Mouse (Mus musculus) natural killer cell, adult 2 months (primary cell): Measurements from ENCODE around the gene Ifngr2.

Experiments
- DNase-seq, 2 experiments: peaks; one replicate each; pipeline ENCODE4 v3.0.0; 2022; ENCODE audit warnings: low spot score in 2 of 2

Gene Ifngr2

GRCm38 (mm10) chr16:91536372-91536771 lies 10.5 kb upstream of the Ifngr2 start:
- DNase-seq: no peak

DNA sequence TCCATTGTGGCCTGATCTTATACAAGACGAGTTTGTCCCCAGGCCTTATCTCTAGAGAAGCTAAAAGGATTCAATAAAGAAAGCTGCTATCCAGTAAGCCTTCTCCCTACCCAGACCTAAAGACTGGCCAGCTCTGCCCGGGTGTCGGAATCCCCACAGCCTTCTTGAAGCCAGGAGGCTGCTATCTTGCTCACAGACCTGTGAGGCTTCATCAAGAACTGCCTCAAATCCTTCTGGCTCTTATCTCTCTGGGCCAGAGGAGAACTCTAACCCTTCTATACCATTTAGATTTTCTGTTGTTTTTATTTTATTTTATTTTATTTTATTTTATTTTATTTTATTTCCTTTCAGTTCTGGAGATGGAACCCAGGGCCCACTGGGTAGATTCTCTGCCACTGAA lies 9.8 kb upstream of the Ifngr2 start:
- DNase-seq: no peak

DNA sequence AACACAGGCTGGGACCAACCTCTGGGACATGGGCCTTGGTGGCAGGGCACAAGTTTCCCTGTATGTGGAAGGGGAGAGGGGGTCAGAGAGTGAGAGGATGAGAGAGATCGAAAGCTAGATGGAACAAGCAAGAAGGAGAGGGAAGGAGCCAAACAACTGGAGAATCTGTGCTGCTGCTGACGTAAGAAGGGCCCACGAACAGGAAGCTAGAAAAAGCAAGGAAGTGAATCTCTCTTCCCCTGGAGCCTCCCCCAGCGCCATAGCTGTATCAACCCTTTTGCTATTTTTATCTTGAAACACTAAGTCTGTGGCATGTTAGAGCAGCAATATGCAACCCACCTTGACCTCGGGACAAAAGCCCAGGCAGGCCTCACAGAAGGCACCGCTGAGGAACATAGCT lies 8.8 kb upstream of the Ifngr2 start:
- DNase-seq: no peak

DNA sequence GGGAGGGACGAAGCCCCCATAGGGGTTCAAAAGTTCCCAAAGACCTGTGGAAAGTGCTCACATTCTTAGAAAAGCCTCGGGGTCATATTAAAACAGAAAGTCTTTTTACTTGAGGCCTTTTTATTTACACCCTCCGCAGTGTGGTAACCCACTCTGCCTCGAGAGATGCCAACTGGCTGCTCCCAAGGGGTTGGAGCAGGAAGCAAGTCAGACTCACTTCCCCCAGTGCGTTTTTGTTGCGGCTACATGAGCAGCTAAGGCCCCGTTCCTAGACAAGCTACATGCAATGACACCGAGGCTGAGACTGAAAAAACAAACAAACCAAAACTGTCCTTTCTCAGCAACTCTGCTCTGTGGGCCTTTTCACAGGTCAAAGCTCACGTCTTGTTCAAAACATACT lies 8.4 kb upstream of the Ifngr2 start:
- DNase-seq: peak in 1 of 2 experiments; percentile 58

DNA sequence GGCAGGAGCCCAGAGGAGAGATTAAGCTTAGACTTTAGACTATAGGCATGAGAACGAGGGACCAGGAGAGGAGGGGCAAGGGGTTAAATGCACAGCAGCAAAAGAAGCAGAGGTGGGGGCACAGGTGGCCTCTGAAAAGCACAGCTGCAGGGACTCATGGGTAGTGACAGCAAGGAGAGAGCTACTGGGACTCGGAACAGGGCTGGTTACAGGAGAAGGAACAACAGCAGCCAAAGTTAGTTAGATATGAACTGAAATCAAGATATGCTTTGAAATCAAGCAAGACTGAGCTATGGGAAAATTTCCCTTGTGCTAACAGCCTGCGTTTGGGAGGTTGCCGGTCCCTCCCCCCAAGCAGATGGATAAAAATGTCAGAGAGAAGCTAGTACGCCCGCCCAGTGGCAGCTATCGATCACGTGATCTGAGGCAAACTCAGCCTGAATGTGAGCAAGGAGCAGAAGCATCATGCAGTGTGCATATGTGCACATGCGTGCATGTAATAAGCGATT lies 5.2 kb upstream of the Ifngr2 start:
- DNase-seq: no peak

DNA sequence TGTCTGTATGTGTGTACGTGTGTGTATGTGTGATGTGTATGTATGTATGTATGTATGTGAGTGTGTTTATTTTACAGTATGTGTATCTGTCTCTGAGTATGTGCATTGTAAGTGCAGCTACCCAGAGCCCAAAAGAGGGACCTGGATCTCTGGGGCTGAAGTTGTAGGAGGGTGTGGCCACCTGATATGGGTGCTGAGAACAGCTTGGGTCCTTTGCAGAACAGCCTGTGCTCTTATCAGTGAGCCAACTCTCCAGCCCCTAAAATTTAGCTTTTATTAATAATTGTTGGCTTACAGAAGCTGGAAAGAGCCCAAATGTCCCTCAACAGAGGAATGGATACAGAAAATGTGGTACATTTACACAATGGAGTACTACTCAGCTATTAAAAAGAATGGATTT lies 3.3 kb upstream of the Ifngr2 start:
- DNase-seq: no peak

DNA sequence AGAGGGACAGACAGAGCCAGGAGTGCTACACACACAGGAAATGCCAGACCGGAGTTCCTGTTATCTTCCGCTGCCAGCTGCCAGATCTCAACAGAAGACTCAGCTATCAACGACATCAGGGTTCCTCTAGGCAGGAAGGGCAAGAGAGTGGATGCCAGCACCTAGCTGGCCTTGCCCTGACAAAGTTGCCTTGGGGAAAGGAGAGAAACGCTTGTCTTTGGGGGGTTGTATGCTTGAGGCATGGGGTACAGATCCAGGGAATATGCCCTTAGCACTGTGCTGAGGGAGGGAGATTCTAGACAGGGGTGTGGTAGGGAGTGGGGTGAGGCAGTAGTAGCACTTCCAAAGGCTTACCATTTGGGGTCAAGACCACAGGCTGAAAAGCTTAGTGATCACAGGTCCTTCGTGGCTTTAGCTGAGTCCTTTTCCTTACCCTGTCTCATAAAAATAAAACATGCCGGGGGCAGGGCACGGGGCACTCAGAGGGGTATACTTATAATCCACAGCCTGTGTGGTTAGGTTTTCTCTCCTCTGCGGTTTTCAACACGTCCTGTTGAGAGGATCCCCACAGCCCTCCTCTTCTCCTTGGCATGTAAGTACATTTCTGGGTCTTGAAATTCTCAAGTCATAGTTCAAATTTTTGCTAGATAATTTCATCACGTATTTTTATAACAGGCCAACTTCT lies 1.1 kb upstream of the Ifngr2 start:
- peak; percentile 21 to 65 for DNase-seq

GRCm38 (mm10) chr16:91546391-91546835 lies 459 bp upstream of the Ifngr2 start:
- peak; percentile 52 to 63 for DNase-seq

- DNase-seq: no peak
Observed at GRCm38 (mm10) chr16:91547974-91548373, 1.1 kb downstream of the Ifngr2 start.

- no peak for DNase-seq
Observed at GRCm38 (mm10) chr16:91548586-91548985, 1.7 kb downstream of the Ifngr2 start.

DNA sequence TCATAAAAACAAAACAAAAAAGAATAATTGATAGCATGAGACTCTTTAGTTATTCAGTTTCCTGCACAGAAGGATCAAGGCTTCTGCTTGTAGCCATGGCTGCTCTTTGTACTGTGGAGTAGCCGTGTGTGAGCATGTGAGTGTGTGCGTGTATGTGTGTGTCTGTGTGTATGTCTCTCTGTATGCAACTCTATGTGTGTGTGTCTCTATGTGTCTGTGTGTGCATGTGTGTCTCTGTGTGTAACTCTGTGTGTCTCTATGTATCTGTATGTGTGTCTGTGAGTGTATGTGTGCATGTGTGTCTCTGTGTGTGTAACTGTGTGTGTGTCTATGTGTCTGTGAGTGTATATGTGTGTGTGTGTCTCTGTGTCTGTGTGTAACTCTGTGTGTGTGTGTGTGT lies 2.1 kb downstream of the Ifngr2 start:
- no peak for DNase-seq

GRCm38 (mm10) chr16:91549616-91550015 lies 2.7 kb downstream of the Ifngr2 start:
- DNase-seq: no peak

DNA sequence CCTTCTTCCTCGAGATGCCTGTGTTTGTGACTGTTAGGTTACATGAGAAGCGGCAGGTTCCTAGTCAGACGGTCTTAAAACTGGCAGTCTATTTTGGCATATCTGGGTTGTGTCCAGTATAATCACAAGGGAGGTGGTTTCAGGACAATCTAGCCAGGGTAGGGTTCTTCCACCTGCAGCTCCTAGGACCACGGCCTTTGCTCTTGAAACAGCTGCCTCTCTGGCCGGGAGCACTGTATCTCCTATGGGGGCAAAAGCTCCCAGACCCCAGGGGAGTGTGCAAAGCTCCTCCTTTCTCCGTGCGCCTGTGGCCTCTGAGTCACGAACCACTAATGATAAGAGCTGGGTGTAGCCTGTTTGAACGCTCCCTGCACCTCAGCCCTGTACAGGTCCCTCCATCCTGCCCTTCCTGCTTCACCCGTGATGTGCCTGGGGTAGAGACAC lies 4.2 kb downstream of the Ifngr2 start:
- no peak for DNase-seq

DNA sequence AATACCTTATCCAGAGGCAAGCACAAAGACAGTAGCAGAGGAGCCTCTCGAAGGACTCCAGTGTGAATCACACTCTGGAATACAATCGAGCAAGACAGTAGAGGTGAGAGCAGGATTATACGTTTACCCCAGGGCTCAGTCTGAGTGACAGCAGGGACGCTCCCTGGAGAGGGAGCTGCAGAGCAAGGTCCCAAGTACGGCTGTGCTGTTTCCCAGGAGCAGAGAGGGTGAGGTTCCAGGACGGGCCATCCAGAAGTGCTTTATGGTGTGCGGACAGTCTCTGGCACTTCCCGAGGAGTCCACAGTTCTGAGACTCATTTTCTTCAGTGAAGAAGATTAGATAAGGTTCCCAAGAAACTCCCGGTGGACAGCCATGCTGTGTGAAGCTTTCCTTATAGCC lies 5.2 kb downstream of the Ifngr2 start:
- no peak for DNase-seq

- DNase-seq: peak in 1 of 2 experiments; percentile 38
Observed at GRCm38 (mm10) chr16:91553625-91554024, 6.8 kb downstream of the Ifngr2 start.

- DNase-seq: no peak
Observed at GRCm38 (mm10) chr16:91555017-91555605, 8.2 kb downstream of the Ifngr2 start.

- no peak for DNase-seq
Observed at GRCm38 (mm10) chr16:91556659-91557058, 9.8 kb downstream of the Ifngr2 start.

- no peak for DNase-seq
Observed at GRCm38 (mm10) chr16:91557214-91557613, 10.3 kb downstream of the Ifngr2 start.

- no peak for DNase-seq
Observed at GRCm38 (mm10) chr16:91557693-91558092, 10.8 kb downstream of the Ifngr2 start.

- DNase-seq: peak; percentile 30 to 52
Observed at GRCm38 (mm10) chr16:91561099-91561498, 14.2 kb downstream of the Ifngr2 start.

GRCm38 (mm10) chr16:91561541-91562457 lies 14.9 kb downstream of the Ifngr2 start:
- peak in 1 of 2 experiments; percentile 51 for DNase-seq

GRCm38 (mm10) chr16:91564580-91565291 lies 17.9 kb downstream of the Ifngr2 start:
- no peak for DNase-seq
